ENCODE assay signal across 21 mouse cellular contexts in the genomic region with DNA sequence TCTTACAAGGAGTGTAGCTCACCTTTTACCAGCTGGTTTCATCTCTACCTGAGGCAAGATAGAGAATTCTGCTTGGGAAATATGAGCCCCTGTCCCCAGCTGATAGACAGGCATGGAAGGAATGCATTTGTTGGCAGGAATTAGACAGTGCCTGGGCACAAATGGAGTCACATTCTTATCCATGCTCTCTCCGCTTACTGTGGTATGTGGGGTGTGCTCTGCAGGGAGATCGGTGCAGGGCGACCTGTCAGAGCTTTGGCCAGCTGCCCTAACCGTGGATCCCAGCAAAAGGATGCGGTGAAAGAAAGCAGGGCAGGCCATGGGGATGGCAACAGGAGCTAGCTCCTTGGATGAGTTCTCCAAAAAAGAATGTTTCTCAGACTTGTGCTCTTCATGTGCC.
DNase-seq lines count a peak whose midpoint lies in the region; ATAC-seq and TF ChIP-seq lines count a peak whose summit lies in the region.
"Had no signal": no experiment of that assay in that cellular context is flagged by ENCODE, and none has a peak within 500 bp of the region (broad histone marks: within the 10 kb centered on the region; RNA-seq: fewer than 3 reads in every experiment).

No protein-coding gene starts in this region.

- H3K4me2 ChIP-seq in heart, embryonic 11.5 days = peak overlapping the region; percentile 7; the same call in 1 of the 2 replicates
- H3K4me2 ChIP-seq: embryonic facial prominence, embryonic 15.5 days; hindbrain, embryonic 14.5 days; limb, embryonic 15.5 days; liver, embryonic 15.5 days; midbrain, embryonic 13.5 days; stomach, embryonic 15.5 days had no signal

- peak; percentile 27 for DNase-seq in kidney, postnatal 14 days
- DNase-seq in kidney, adult 9 months = no peak
- peak; percentile 48 to 69 for DNase-seq in heart, adult 2 months
- DNase-seq in heart, postnatal 10 days = peak; percentile 77 to 78
- no peak for DNase-seq in right cerebral cortex, postnatal 25 days
- no peak for DNase-seq in frontal cortex, postnatal 36 days (ENCODE audit: low spot score in 2 of 2)
- DNase-seq: adrenal gland, postnatal 10 days; cerebellum, adult 9-11 months; forebrain, postnatal 0 days; thymus, adult 18-20 months; thymus, postnatal 4 days had no signal

- no peaks in the 10 kb centered on the region for H3K36me3 ChIP-seq in heart, adult 2 months (ENCODE audit: control insufficient read depth, insufficient read depth, low read length)
- no peaks in the 10 kb centered on the region for H3K36me3 ChIP-seq in heart, embryonic 11.5 days (ENCODE audit: control insufficient read depth, insufficient read depth, low read length)
- H3K36me3 ChIP-seq: embryonic facial prominence, embryonic 15.5 days; limb, embryonic 15.5 days; liver, embryonic 15.5 days; midbrain, embryonic 13.5 days; stomach, embryonic 15.5 days had no signal

- peaks cover 12% of the 10 kb centered on the region for H3K4me1 ChIP-seq in heart, adult 2 months (ENCODE audit: control insufficient read depth, insufficient read depth, low read length)
- peaks cover 20% of the 10 kb centered on the region for H3K4me1 ChIP-seq in heart, embryonic 11.5 days (ENCODE audit: control insufficient read depth, insufficient read depth, low read length)
- H3K4me1 ChIP-seq: liver, embryonic 15.5 days; stomach, embryonic 15.5 days had no signal

- H3K27me3 ChIP-seq in heart, adult 2 months (ENCODE audit: control insufficient read depth, insufficient read depth, low read length) = no peaks in the 10 kb centered on the region
- no peaks in the 10 kb centered on the region for H3K27me3 ChIP-seq in heart, embryonic 11.5 days (ENCODE audit: control insufficient read depth, insufficient read depth, low read length)
- H3K27me3 ChIP-seq: embryonic facial prominence, embryonic 15.5 days; limb, embryonic 15.5 days; liver, embryonic 15.5 days; Patski; stomach, embryonic 15.5 days had no signal

- ATAC-seq in heart, embryonic 11.5 days (replicated peaks; ENCODE audit: insufficient number of reproducible peaks, low FRiP score, low TSS enrichment) = 0 out of 2 replicates have a peak, but pooled peaks have one; percentile 31
- ATAC-seq: forebrain, postnatal 0 days; lung, postnatal 0 days; midbrain, embryonic 13.5 days; Patski had no signal

- no peak for TF ChIP-seq POLR2A in heart, adult 2 months (IDR thresholded peaks at IDR 0.05; ENCODE audit: insufficient read depth, low read depth, low read length)

- H3K79me2 ChIP-seq in heart, adult 2 months (replicated peaks; ENCODE audit: control insufficient read depth, insufficient read depth, low read length) = no peaks in the 10 kb centered on the region

- H3K27ac ChIP-seq in heart, adult 2 months = peak overlapping the region; percentile 1
- peak overlapping the region; percentile 62 for H3K27ac ChIP-seq in heart, embryonic 11.5 days (ENCODE audit: low read depth, low read length)
- H3K27ac ChIP-seq: embryonic facial prominence, embryonic 15.5 days; hindbrain, embryonic 14.5 days; kidney, postnatal 0 days; limb, embryonic 15.5 days; liver, embryonic 15.5 days; midbrain, embryonic 13.5 days; stomach, embryonic 15.5 days had no signal

- TF ChIP-seq CTCF in heart, adult 2 months (IDR thresholded peaks at IDR 0.05) = no peak

- WGBS in heart, adult 2 months = 35% methylated on average over 5 of the region's 5 CpGs
- 31% methylated on average over 5 of the region's 5 CpGs for WGBS in heart, embryonic 11.5 days (ENCODE audit: insufficient replicate concordance)

- no peak overlapping the region for H3K9ac ChIP-seq in heart, adult 2 months (ENCODE audit: low read depth, low read length)
- H3K9ac ChIP-seq in heart, embryonic 11.5 days (ENCODE audit: low read depth, low read length) = no peak overlapping the region
- H3K9ac ChIP-seq: embryonic facial prominence, embryonic 15.5 days; forebrain, postnatal 0 days; hindbrain, embryonic 14.5 days; limb, embryonic 15.5 days; liver, embryonic 15.5 days; midbrain, embryonic 13.5 days; stomach, embryonic 15.5 days had no signal

- no peak overlapping the region for H3K4me3 ChIP-seq in heart, adult 2 months
- H3K4me3 ChIP-seq in heart, embryonic 11.5 days (ENCODE audit: low read depth, low read length) = no peak overlapping the region
- H3K4me3 ChIP-seq: embryonic facial prominence, embryonic 15.5 days; limb, embryonic 15.5 days; liver, embryonic 15.5 days; midbrain, embryonic 13.5 days; stomach, embryonic 15.5 days had no signal

- no peaks in the 10 kb centered on the region for H3K9me3 ChIP-seq in heart, embryonic 11.5 days (replicated peaks; ENCODE audit: control insufficient read depth, low read length)
- H3K9me3 ChIP-seq: embryonic facial prominence, embryonic 15.5 days; limb, embryonic 15.5 days; liver, embryonic 15.5 days; midbrain, embryonic 13.5 days; stomach, embryonic 15.5 days had no signal

- TF ChIP-seq EP300 in heart, adult 2 months (IDR thresholded peaks at IDR 0.05; ENCODE audit: insufficient read depth, low read depth, low read length) = 0 out of 2 replicates have a peak, but pooled peaks have one; percentile 49

- intact Hi-C loops in heart, adult 2 months (cut with DNase I) = loop anchor here (5.0 kb wide), 1 partner anchor 61 kb away; no protein-coding TSS in a partner anchor
- intact Hi-C loops in heart, postnatal 10 days (cut with DNase I) = no loop called here

Comparison
In these comparisons a context has a peak if more than half of its experiments do, and no peak if none do; other contexts are left out.
1. DNase-seq: peak in kidney, postnatal 14 days (single experiment), heart, adult 2 months (2 of 2) and heart, postnatal 10 days (2 of 2); none in kidney, adult 9 months (single experiment), right cerebral cortex, postnatal 25 days (single experiment) and frontal cortex, postnatal 36 days (0 of 2).